Mouse (Mus musculus): ENCODE data around the gene Dync1i2. TPM values are rescaled to one million over a fixed set of nuclear protein-coding genes. Genes with fewer than 3 reads are reported as not detected.

Dync1i2 gene
- total RNA-seq (2021) = 100 to 1,000 TPM; 115 to 142 TPM

GRCm38 (mm10) chr2:71211591-71212359 lies at the start of gene Dync1i2:
Gene Dync1i2, plus strand, starts transcription at chr2:71211706.
- DNase-seq (ENCODE audit: low spot score in 2 of 2) = peak; percentile 92 to 94
- intact Hi-C loops (cut with DNase I) = loop anchor here (10.0 kb wide), 1 partner anchor 57 kb away; no protein-coding TSS in a partner anchor

GRCm38 (mm10) chr2:71162831-71163621 lies 48.5 kb upstream of the Dync1i2 start:
- DNase-seq (ENCODE audit: low spot score in 2 of 2) = no peak
- intact Hi-C loops (cut with DNase I) = no loop called here

- intact Hi-C loops (cut with DNase I) = no loop called here
- no peak for DNase-seq (ENCODE audit: low spot score in 2 of 2)
Measured at GRCm38 (mm10) chr2:71167211-71167610, 44.3 kb upstream of the Dync1i2 start.

- no peak for DNase-seq (ENCODE audit: low spot score in 2 of 2)
- intact Hi-C loops (cut with DNase I) = no loop called here
Measured at GRCm38 (mm10) chr2:71168461-71169021, 43.0 kb upstream of the Dync1i2 start.

- intact Hi-C loops (cut with DNase I) = no loop called here
Measured at GRCm38 (mm10) chr2:71173031-71173430, 38.5 kb upstream of the Dync1i2 start.

GRCm38 (mm10) chr2:71176329-71177249 lies 34.9 kb upstream of the Dync1i2 start:
- intact Hi-C loops (cut with DNase I) = no loop called here
- no peak for DNase-seq (ENCODE audit: low spot score in 2 of 2)

More at GRCm38 (mm10) chr2:71173031-71173430, 38.5 kb upstream of the Dync1i2 start:
- DNase-seq (ENCODE audit: low spot score in 2 of 2) = no peak

GRCm38 (mm10) chr2:71177250-71177615 lies 34.3 kb upstream of the Dync1i2 start:
- DNase-seq (ENCODE audit: low spot score in 2 of 2) = no peak
- intact Hi-C loops (cut with DNase I) = no loop called here

GRCm38 (mm10) chr2:71177760-71178159 lies 33.7 kb upstream of the Dync1i2 start:
- intact Hi-C loops (cut with DNase I) = no loop called here

GRCm38 (mm10) chr2:71179716-71180115 lies 31.8 kb upstream of the Dync1i2 start:
- no peak for DNase-seq (ENCODE audit: low spot score in 2 of 2)
- intact Hi-C loops (cut with DNase I) = no loop called here

More at GRCm38 (mm10) chr2:71177760-71178159, 33.7 kb upstream of the Dync1i2 start:
- DNase-seq (ENCODE audit: low spot score in 2 of 2) = no peak

GRCm38 (mm10) chr2:71180566-71181217 lies 30.8 kb upstream of the Dync1i2 start:
- intact Hi-C loops (cut with DNase I) = no loop called here
- no peak for DNase-seq (ENCODE audit: low spot score in 2 of 2)

- intact Hi-C loops (cut with DNase I) = no loop called here
- no peak for DNase-seq (ENCODE audit: low spot score in 2 of 2)
Measured at GRCm38 (mm10) chr2:71187950-71188349, 23.6 kb upstream of the Dync1i2 start.

GRCm38 (mm10) chr2:71188861-71189260 lies 22.6 kb upstream of the Dync1i2 start:
- DNase-seq (ENCODE audit: low spot score in 2 of 2) = no peak
- intact Hi-C loops (cut with DNase I) = no loop called here

GRCm38 (mm10) chr2:71191391-71192194 lies 19.9 kb upstream of the Dync1i2 start:
- intact Hi-C loops (cut with DNase I) = no loop called here
- no peak for DNase-seq (ENCODE audit: low spot score in 2 of 2)

GRCm38 (mm10) chr2:71192195-71192807 lies 19.2 kb upstream of the Dync1i2 start:
- DNase-seq (ENCODE audit: low spot score in 2 of 2) = no peak

GRCm38 (mm10) chr2:71194137-71194960 lies 17.2 kb upstream of the Dync1i2 start:
- intact Hi-C loops (cut with DNase I) = no loop called here
- DNase-seq (ENCODE audit: low spot score in 2 of 2) = no peak

More at GRCm38 (mm10) chr2:71192195-71192807, 19.2 kb upstream of the Dync1i2 start:
- intact Hi-C loops (cut with DNase I) = no loop called here

GRCm38 (mm10) chr2:71196947-71197346 lies 14.6 kb upstream of the Dync1i2 start:
- intact Hi-C loops (cut with DNase I) = no loop called here
- no peak for DNase-seq (ENCODE audit: low spot score in 2 of 2)

- intact Hi-C loops (cut with DNase I) = no loop called here
- no peak for DNase-seq (ENCODE audit: low spot score in 2 of 2)
Measured at GRCm38 (mm10) chr2:71198907-71199306, 12.6 kb upstream of the Dync1i2 start.
